Mouse (Mus musculus) thymus, adult 2 months (tissue): ENCODE measurements around the gene Slc23a2.

Source experiments
- CTCF ChIP-seq: fragments of 200-500 bp; IDR thresholded peaks from 2 replicates; pipeline ENCODE4 v1.5.1; 2012; ENCODE audit warnings: mild to moderate bottlenecking, control low read depth, low read length, moderate library complexity, borderline replicate concordance; ENCODE audit not compliant: control insufficient read depth, poor library complexity, insufficient read depth; ENCODE audit errors: extremely low read depth
- POLR2A ChIP-seq: fragments of 200-500 bp; IDR thresholded peaks from 2 replicates; pipeline ENCODE4 v1.6.1; 2012; ENCODE audit warnings: mild to moderate bottlenecking, low read length, control low read depth, moderate library complexity; ENCODE audit not compliant: control insufficient read depth, poor library complexity, insufficient read depth; ENCODE audit errors: extremely low read depth

- TF ChIP-seq POLR2A = peak; percentile 84
- TF ChIP-seq CTCF = peak; percentile 24; the same call in 1 of the 2 replicates
These were observed at the start of gene Slc23a2 for GRCm38 (mm10) chr2:132144971-132145691.
